Mouse (Mus musculus): ENCODE data around the gene Cbln4.

- TF ChIP-seq MYOD1 (IDR thresholded peaks at IDR 0.05; ENCODE audit: control insufficient read depth, insufficient read length, low read depth): no peak
- TF ChIP-seq CTCF (IDR thresholded peaks at IDR 0.05; ENCODE audit: control insufficient read depth, insufficient read depth, insufficient read length): no peak
Observed at GRCm38 (mm10) chr2:172004029-172004984, 39.0 kb downstream of the Cbln4 start.

Data from C2C12 (cell line).